Mouse (Mus musculus): ENCODE results near the gene Fign. TPM values are rescaled to one million over a fixed set of nuclear protein-coding genes. Genes with fewer than 3 reads are reported as not detected.

Gene Fign
- total RNA-seq, 1 experiment: 0.98 TPM

DNA sequence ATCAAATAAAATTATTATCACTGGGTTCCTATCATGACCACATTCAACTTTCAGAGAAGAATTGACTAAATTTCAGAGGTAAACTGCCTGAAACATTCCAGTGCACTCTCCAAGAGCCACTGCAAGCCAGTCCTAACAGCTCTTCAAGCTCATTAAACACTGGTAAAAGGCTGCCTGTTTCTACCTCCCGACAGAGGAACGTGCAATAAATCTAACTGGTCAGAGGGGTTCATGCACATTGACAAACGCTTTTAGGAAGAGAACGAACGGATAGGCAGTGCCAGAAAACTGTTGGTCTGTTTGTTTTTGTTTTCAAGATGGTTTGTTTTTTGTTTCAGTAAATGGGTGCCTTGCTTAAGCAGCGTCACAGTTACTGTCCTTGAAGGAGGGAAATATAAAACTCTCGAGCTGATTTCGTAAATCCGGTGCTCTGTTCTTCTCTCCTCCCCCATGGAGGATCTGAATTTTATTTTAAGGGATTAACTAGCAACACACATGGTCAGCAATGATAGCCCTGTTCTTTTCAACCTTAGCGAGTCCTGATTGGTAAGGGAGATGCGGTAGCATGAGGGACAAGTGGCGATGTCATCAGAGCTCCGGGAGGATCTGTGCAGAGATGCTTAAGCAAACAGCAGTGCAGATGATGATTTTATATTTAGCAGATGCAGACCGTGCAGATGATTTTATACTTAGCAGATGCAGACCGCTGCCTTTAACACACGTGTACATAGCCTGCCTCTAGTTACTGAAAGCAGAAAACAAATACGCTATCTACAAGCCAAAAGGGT, 23.0 kb downstream of the Fign start:
- Histone ChIP-seq H3K9ac (ENCODE audit: insufficient read depth, low read depth, low read length, poor library complexity, severe bottlenecking) (no peak overlapping the region), H3K4me1 (ENCODE audit: control insufficient read depth in 2 of 2, insufficient read depth in 2 of 2, low read length in 2 of 2, poor library complexity in 1 of 2) (no peaks in the 10 kb centered on the region)
- in situ Hi-C loops (cut with MboI; ENCODE audit: low sequenced_read_pairs in 2 of 2, unreplicated experiment in 2 of 2): no loop called here

GRCm38 (mm10) chr2:64072158-64072557, 25.7 kb downstream of the Fign start:
- Histone ChIP-seq H3K36me3 (ENCODE audit: control insufficient read depth, insufficient read depth, low read length, poor library complexity, severe bottlenecking) (no peaks in the 10 kb centered on the region), H3K9me3 (ENCODE audit: control insufficient read depth, insufficient read depth, low read depth, low read length) (no peaks in the 10 kb centered on the region), H3K27ac (ENCODE audit: insufficient read depth, low read depth, low read length, poor library complexity, severe bottlenecking) (no peak overlapping the region), H3K4me1 (ENCODE audit: control insufficient read depth in 2 of 2, insufficient read depth in 2 of 2, low read length in 2 of 2, poor library complexity in 1 of 2) (no peaks in the 10 kb centered on the region), H3K4me3 (ENCODE audit: insufficient read depth in 1 of 2, low read depth in 1 of 2, low read length in 2 of 2, poor library complexity in 1 of 2, severe bottlenecking in 1 of 2) (no peak overlapping the region), H3K9ac (ENCODE audit: insufficient read depth, low read depth, low read length, poor library complexity, severe bottlenecking) (no peak overlapping the region)
- TF ChIP-seq MAFK (IDR thresholded peaks at IDR 0.05; ENCODE audit: insufficient read depth, low read depth, low read length): no peak
- TF ChIP-seq ZNF384 (IDR thresholded peaks at IDR 0.05; ENCODE audit: low read depth, low read length): no peak
- TF ChIP-seq ZC3H11A (IDR thresholded peaks at IDR 0.05; ENCODE audit: borderline replicate concordance, low read depth, low read length): no peak
- TF ChIP-seq HCFC1 (IDR thresholded peaks at IDR 0.05; ENCODE audit: borderline replicate concordance, insufficient read depth, low read length): no peak
- TF ChIP-seq CHD2 (IDR thresholded peaks at IDR 0.05; ENCODE audit: low read depth, low read length): no peak
- no peak for DNase-seq (ENCODE audit: low read depth, low spot score)
- in situ Hi-C loops (cut with MboI; ENCODE audit: low sequenced_read_pairs in 2 of 2, unreplicated experiment in 2 of 2): no loop called here

More for the DNA sequence above, 23.0 kb downstream of the Fign start:
- Histone ChIP-seq H3K36me3 (ENCODE audit: control insufficient read depth, insufficient read depth, low read length, poor library complexity, severe bottlenecking) (no peaks in the 10 kb centered on the region), H3K9me3 (ENCODE audit: control insufficient read depth, insufficient read depth, low read depth, low read length) (no peaks in the 10 kb centered on the region), H3K27ac (ENCODE audit: insufficient read depth, low read depth, low read length, poor library complexity, severe bottlenecking) (no peak overlapping the region), H3K4me3 (ENCODE audit: insufficient read depth in 1 of 2, low read depth in 1 of 2, low read length in 2 of 2, poor library complexity in 1 of 2, severe bottlenecking in 1 of 2) (no peak overlapping the region)
- no peak for DNase-seq (ENCODE audit: low read depth, low spot score)
- TF ChIP-seq CHD2 (IDR thresholded peaks at IDR 0.05; ENCODE audit: low read depth, low read length) (no peak), MAFK (IDR thresholded peaks at IDR 0.05; ENCODE audit: insufficient read depth, low read depth, low read length) (no peak), ZNF384 (IDR thresholded peaks at IDR 0.05; ENCODE audit: low read depth, low read length) (no peak), ZC3H11A (IDR thresholded peaks at IDR 0.05; ENCODE audit: borderline replicate concordance, low read depth, low read length) (no peak)

GRCm38 (mm10) chr2:64069950-64070695, 27.7 kb downstream of the Fign start:
- no peaks in the 10 kb centered on the region for H3K9me3 ChIP-seq (ENCODE audit: control insufficient read depth, insufficient read depth, low read depth, low read length)
- H3K9ac ChIP-seq (ENCODE audit: insufficient read depth, low read depth, low read length, poor library complexity, severe bottlenecking): no peak overlapping the region
- H3K4me1 ChIP-seq (ENCODE audit: control insufficient read depth in 2 of 2, insufficient read depth in 2 of 2, low read length in 2 of 2, poor library complexity in 1 of 2): no peaks in the 10 kb centered on the region
- DNase-seq (ENCODE audit: low read depth, low spot score): no peak
- TF ChIP-seq ZC3H11A (IDR thresholded peaks at IDR 0.05; ENCODE audit: borderline replicate concordance, low read depth, low read length): no peak
- H3K4me3 ChIP-seq (ENCODE audit: insufficient read depth in 1 of 2, low read depth in 1 of 2, low read length in 2 of 2, poor library complexity in 1 of 2, severe bottlenecking in 1 of 2): no peak overlapping the region
- H3K27ac ChIP-seq (ENCODE audit: insufficient read depth, low read depth, low read length, poor library complexity, severe bottlenecking): no peak overlapping the region
- no peaks in the 10 kb centered on the region for H3K36me3 ChIP-seq (ENCODE audit: control insufficient read depth, insufficient read depth, low read length, poor library complexity, severe bottlenecking)
- in situ Hi-C loops (cut with MboI; ENCODE audit: low sequenced_read_pairs in 2 of 2, unreplicated experiment in 2 of 2): no loop called here

DNA sequence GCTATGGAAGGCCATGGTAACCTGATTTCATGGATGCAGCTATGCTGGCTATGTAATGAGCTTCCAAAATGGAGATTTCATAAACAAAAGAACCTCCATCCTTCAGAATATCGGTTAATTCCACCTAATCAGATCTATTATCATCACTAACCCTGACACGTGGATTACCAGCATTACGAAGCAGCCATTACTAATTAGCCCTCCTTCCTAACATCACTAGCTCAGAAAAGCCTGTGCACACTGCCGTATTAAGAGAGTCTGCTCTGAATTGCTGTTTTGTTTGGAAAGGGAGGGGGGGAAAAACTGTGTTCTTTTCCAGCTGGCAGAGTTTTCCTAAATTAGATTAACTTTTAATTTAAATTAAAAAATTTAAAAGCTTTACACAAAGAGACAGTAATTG, 32.3 kb downstream of the Fign start:
- Histone ChIP-seq H3K36me3 (ENCODE audit: control insufficient read depth, insufficient read depth, low read length, poor library complexity, severe bottlenecking) (no peaks in the 10 kb centered on the region), H3K27ac (ENCODE audit: insufficient read depth, low read depth, low read length, poor library complexity, severe bottlenecking) (no peak overlapping the region), H3K9ac (ENCODE audit: insufficient read depth, low read depth, low read length, poor library complexity, severe bottlenecking) (no peak overlapping the region), H3K4me3 (ENCODE audit: insufficient read depth in 1 of 2, low read depth in 1 of 2, low read length in 2 of 2, poor library complexity in 1 of 2, severe bottlenecking in 1 of 2) (no peak overlapping the region), H3K9me3 (ENCODE audit: control insufficient read depth, insufficient read depth, low read depth, low read length) (no peaks in the 10 kb centered on the region), H3K4me1 (ENCODE audit: control insufficient read depth in 2 of 2, insufficient read depth in 2 of 2, low read length in 2 of 2, poor library complexity in 1 of 2) (no peaks in the 10 kb centered on the region)
- no peak for DNase-seq (ENCODE audit: low read depth, low spot score)
- no peak for TF ChIP-seq HCFC1 (IDR thresholded peaks at IDR 0.05; ENCODE audit: borderline replicate concordance, insufficient read depth, low read length)
- TF ChIP-seq CHD2 (IDR thresholded peaks at IDR 0.05; ENCODE audit: low read depth, low read length): no peak
- no peak for TF ChIP-seq ZNF384 (IDR thresholded peaks at IDR 0.05; ENCODE audit: low read depth, low read length)
- no peak for TF ChIP-seq MAFK (IDR thresholded peaks at IDR 0.05; ENCODE audit: insufficient read depth, low read depth, low read length)
- in situ Hi-C loops (cut with MboI; ENCODE audit: low sequenced_read_pairs in 2 of 2, unreplicated experiment in 2 of 2): no loop called here
